Mouse (Mus musculus) adrenal gland, adult 8-10 months (tissue): ENCODE measurements around the gene Taf12. TPM values are rescaled to one million over a fixed set of nuclear protein-coding genes. Genes with fewer than 3 reads are reported as not detected.
A peak's percentile ranks its signal among the peaks of the same experiment; 100 is the strongest.
"Not testable (repeated sequence)": the region's sequence is repeated elsewhere in the genome, so short reads cannot be mapped to it uniquely, and the experiment has no call there.

Experiments
- DNase-seq: peaks from one replicate; pipeline ENCODE4 v3.0.0; 2022
- total RNA-seq, 4 experiments: library from RNA; stranded (reverse); gene quantifications; 2 replicates each; pipeline ENCODE4 v1.2.4; 2022

Taf12 gene
- total RNA-seq, 4 experiments from 2014 or later = 25.6 to 33.0 (median 29.5) TPM

DNA sequence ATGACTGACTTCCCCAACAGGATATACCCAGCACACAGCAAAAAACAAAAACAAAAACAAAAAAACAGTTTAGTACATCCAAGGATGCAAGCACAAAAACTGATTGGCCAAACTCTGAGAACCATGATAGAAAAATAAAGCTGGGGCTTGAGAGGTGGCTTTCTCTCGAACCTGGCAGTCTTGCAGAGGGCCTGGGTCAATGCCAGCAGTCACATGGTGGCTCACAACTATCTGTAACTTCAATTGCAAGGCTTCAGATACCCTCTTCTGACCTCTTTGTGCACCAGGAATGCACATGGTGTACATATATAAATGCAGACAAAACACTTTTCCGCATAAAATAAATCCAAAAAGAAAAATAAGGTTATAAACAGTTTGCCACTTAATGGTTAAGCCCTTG is 1.0 kb upstream of the Taf12 start:
- DNase-seq = no peak

DNA sequence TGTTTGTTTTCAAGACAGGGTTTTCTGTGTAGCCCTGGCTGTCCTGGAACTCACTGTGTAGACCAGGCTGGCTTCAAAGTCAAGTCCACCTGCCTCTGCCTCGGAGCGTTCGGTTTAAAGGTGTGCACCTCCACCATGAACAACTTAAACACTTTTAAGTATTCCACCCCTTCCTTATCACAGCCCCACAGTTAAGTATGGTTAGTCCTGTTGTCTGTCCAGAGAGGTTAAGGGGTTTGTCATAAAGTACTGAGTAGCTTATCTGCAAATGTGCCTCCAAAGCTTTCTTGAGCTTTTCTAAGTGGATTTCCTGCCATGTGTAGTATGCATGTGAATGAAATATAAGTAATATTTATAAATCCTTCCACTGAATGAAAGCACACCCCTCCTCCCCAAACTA is 1.8 kb downstream of the Taf12 start:
- DNase-seq = no peak

DNA sequence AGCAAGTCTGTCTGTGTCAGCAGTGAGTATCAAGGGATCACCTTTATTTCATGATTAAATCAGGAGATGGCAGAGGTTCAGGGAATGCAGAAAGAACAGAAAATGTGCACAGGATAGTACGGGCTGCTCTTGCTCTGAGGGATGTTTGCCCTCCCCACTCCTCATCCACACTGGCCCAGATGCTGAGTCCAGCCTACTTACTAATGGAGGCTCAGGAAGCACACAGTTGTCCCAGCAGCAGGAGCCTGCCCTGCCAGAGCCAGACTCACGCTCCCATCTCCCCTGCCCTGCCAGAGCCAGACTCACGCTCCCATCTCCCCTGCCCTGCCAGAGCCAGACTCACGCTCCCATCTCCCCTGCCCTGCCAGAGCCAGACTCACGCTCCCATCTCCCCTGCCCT is 14.7 kb downstream of the Taf12 start:
- DNase-seq = not testable (repeated sequence)

DNA sequence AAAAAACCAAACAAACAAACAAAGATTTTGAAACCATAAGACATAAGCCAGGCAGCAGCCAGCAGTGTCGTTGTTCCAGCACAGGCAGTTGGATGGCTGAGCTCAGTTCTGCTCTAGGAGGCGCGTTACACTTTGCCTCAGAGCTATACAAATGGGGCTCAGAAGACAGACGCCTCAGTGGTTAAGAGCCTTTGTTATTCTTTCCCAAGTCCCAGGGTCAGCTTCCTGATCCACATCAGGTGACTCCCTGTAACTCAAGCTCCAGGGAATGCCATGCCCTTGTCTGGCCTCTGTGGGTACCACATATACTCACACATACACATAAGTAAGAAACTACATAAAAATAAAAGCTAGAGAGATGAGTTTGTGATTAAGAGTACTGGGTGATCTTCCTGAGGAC is 16.9 kb downstream of the Taf12 start:
- no peak for DNase-seq

DNA sequence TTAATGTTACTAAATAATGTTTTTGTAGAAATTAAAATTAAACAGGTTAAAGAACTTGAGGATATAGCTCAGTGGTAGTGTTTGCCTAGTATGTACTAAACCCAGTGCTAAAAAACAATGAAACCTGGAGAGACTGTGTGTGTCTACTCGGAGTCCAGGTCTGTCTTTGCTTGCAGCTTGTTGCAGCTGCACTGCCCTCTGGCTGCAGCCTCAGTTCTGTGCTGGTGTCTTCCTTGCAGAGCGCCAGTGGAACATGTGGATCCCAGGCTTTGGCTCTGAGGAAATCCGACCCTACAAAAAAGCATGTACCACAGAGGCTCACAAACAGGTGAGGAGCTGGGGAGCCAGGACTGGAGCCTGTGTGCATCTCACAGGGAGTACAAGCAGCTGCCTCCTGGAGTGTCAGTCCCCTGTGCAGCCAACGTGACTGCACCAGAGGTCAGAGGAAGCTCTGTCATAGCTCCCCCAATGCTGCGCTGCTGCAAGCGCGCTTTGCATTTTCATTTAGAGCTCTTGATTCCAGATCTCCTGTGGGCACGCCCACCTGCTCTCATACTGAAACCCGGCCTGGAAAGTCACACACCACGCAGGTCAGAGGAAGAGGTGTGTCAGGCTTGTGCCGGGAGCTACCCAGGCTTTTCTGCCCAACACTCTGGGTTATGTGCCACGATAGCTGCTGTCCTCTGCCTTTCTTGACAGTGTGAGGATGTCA is 17.6 kb downstream of the Taf12 start:
- DNase-seq = no peak

DNA sequence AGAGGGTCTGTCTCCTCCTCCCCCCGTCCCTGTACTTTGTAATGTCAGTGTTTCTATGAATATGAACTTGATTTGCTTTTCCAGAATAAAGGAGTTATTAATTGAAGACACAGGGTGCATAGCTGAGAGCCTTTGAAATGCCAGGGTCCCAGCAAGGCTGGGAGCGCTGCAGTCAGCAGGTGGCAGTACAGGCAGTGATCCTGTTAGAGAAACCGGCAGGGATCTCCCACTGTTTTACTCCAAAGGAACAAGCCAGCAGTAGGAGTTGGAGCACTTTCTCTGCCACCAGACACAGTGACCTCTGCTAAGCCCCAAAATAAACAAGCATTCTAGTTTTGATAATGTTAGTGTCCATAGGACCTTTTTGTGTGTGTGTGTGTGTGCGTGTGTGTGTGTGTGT is 18.8 kb downstream of the Taf12 start:
- DNase-seq = no peak

DNA sequence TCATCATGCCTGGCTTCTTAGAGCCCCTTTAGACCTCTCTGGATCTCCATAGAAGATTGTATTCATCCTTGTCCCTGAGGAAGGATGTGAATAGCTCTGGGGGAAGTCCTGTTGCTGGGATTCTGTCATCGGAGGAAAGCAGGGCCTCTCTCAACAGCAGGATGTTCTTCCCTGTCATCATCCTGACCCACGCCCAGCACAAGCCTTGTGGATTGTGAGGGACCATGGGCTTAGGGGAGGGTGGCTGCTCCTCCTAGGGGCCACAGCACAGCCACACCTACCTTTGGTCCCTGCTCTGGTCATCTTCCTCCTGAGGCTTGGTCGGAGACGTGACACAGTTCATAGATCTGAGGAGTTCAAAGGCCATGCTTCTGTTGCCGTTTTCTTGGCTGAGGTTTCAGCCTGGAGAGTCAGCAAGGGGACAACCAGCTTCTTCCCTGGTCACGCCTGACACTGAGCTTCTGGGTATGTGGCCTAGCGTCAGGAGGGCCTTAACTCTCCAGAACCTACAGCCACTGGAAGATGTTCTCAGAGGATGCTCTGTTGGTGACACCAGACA is 19.6 kb downstream of the Taf12 start:
- DNase-seq = no peak

DNA sequence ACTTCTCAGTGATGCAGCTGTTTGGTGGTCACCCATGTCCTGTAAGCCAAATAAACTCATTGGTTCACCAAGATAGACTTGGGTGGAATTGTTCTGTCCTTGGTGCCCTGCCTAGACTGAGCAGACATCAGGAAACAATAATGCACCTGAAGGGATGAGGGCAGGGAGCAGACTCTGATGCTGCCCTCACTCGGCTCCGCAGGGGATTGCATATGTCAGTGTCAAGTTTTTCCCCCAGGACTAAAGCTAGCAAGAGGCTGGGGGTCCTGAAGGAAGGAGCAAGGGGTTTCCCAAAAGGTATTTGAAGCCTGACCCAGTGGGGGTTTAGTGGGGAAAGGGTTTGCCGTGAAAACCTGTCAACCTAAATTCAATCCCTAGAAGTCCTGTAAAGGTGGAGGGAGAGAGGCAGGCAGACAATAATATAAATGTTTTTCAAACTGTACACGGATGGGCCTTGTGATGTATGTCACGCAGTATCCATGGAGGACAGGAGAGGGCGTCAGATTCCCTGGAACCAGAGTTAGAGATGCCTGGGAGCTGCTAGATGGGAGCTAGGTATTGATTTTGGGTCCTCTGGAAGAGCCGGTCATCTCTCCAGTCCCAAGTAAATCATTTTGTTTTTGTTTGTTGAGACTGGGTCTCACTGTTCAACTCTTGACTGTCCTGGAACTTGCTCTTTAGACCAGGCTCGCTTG is 21.7 kb downstream of the Taf12 start:
- no peak for DNase-seq

DNA sequence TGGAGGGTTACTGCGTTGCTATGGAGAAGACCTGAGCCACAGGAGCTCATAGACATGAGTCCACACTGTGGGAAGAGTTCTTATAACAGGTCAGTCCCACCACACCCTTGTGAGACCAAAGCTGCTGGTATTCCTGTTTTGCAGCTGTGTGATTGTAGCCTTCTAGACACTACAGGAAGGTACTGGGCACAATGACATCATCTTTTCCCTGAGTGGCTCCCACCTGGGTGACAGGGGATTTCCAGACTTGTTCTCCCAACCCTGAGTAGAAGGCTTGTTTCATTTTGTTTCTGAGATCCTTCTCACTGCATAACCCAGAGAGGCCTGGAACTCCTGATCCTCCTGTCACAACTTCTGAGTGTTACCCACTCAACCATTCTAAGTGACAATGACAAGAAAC is 25.7 kb downstream of the Taf12 start:
- no peak for DNase-seq

DNA sequence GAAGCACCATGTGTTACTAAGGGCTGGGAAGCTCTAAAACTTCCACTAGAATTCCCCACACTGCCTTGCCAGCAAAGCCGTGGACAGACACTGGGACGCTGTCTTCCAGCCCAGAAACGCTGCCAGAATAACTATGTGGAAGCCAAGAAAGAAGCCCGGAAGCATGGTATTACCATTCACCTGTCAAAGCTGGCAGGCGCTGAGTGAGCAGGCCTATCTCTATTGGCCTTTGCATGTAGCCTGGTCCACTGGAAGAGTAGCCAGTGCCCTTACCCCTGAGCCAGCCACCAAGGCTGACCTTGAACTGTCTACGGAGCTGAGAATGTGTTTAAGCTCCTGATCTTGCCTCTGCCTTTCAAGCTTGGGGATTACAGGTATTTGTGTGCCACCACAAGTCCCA is 27.3 kb downstream of the Taf12 start:
- DNase-seq = no peak

DNA sequence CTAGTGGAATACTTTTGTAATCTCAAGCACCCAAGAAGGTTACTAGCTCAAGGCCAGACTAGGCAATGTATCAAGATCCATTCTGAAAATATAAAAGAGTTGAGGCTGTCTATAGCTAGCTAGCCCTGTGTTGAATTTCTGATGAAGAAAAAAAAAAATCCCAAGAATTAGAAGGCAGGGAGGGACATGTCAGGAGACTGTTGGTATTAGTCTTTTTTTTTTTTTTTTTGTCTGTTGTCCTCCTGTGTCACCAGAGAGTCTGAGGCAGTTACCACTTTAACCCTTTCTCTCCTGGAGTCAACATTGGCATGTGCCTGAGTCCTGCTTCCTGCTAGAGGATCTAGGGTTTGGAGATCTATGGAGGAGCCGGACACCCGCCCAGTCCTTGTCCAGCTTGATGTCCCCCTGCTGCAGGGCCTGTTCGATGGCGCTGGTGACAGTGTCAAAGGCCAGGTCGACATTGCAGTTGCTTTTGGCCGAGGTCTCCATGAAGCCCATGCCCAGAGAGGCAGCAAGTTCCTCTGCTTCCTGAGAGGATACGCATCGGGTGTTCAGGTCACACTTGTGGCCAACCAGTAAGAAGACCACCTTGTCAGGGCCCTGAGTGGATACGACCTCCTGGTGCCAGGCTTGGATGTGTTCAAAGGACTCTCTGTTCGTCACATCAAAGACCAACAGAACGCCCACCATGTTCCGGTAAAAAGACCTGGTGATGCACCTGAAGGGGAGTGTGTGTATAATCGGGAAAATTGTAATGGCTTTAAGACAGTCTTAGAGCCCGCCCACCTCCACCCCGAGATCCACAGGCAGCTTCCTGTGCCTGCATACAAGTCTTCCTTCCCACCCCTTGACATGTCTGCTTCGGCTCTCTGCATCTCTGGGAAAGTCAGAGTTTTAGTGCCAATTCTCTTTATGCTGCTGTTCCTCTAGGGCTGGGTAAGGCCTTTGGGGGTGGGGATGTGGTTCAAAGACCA is 28.1 kb downstream of the Taf12 start:
- DNase-seq = no peak

DNA sequence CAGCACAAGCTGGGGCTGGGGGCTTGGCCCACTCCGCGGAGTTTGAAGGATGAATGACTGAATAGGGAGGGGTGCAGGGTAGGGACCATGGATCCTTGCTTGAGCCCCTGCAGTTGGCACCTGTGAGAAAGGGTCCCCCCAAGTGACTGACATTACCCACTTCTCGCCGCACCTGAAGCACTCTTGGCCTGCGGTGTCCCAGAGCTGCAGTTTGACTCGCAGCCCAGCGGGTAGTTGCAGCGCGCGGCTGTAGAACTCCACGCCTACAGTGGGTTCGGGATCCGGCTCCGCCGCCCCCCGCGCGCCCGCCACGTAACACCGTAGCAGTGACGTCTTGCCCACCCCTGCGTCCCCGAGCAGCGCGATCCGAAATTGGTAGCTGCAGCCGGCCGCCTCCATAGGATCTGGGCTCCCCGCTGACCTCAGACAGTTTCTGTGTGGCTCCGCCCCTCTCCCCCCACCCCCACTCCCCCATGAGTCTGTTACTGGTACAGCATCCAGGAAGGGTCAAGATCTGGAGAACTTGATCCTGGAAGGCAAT is 28.8 kb downstream of the Taf12 start, which contains the start of gene Rab42:
Gene Rab42, minus strand, starts transcription at position 447 of the 541 bp plus-strand sequence.
- DNase-seq = peak; percentile 21

DNA sequence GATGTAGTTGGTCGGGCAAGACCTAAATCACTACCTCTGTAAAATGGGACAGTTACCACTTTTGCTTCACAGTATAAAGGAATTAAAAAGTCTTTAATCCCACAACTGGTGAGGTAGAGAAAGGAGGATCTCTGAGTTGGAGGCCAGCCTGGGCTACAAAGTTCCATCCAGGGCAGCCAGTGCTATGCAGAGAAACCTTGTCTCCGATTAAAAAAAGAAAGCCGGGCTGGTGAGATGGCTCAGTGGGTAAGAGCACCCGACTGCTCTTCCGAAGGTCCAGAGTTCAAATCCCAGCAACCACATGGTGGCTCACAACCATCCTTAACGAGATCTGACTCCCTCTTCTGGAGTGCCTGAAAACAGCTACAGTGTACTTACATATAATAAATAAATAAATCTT is 29.3 kb downstream of the Taf12 start:
- DNase-seq = not testable (repeated sequence)

DNA sequence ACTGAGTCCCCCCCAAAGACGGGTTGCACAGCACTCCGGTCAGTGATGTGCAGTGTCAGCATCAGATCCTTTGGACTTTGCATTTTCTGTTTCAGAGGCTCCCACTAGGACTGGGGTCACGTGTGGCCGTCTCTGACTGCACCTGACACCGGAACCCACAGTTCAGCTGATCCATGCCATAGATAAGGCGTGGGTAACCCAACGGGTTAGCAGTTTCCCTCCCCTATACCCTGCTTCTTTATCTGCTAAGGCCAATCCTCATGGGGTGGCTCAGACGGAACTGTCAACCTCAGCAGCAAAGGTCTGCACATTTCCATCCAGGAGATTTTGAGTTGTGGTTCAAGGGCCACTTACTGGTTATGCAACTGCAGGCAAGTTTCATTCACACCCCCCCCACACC is 31.1 kb downstream of the Taf12 start:
- DNase-seq = no peak

DNA sequence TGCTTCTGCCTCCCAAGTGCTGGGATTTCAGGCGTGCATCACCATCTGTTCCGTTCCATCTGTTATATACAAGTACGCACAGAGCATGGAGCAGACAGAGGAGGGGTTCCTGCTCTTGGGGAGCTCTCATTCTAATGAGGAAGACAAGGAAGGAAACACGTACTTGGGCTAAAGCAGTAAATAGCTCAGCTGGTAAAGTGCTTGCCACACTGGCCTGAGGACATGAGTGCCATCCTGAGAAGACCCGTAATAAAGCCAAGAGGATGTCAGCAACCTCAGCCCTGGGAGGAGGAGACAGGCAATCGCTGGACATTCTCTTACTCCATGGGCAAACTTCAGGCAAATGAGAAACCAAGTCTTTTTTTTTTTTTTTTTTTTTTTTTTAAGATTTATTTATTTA is 31.8 kb downstream of the Taf12 start:
- no peak for DNase-seq

DNA sequence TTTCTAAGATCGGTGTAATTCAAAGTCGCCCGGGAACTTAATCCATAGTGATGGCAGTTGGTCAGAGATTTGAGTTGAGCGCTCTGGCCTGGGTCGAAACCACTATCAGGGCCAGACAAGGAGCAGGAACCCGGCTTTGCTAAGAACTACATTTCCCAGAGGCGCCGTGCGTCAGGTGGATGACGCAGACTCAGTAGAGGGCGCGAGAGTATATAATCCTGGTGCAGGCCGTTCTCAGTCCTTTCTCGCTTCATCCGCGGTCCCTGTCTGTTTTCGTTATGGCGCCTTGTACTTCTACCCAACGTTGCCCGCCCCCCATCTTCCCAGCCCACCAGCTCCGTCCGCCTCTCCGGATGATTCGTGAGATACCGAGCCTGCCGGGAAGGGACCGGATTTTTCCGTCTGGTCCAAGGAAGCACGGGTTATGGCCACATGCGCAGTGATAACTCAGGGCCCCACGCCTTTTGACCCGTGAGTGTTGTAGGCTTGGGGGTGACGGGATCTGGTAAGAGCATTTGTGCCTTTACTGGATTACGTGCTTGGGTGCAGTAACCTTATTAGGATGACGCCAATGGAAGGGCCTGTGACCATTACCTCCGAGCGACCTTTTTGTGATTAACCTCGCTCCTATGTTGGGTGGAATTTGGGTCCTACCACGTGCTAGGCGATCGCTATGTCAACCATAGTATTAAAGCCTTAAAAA is 34.4 kb downstream of the Taf12 start:
- DNase-seq = peak; percentile 88

DNA sequence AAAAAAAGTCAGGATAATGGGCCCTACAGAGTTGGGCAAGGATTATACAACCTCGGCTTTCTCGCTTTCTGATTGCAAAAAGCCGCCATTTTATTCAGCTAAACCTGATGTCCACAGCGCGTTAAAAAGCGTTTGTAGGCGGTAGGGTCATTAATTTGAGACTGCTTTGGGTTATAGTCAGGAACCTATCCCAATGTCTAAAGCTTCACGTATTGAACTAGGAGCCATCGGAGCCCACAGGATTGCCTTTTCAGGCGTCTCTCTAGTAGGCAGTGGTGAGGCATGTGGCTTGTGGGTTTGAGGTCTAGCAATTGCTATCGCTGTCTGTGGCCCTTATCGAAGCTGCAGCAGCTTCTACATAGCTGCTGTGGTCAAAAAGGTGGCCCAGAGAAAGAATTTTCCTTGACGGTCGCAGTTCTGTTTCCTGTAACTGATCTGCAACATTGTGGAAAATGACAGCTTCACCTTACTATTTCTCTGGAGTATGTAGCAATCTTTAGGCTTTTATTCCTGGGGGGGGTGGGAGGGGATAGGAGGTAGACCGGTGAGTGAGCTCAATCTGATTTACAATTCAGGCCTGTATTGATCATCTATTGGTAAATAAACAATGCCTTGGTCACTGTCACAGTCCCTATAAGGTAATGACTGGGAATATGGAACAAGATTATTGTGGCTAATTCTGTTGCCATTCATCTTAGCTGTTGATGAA is 35.1 kb downstream of the Taf12 start:
- DNase-seq = no peak

DNA sequence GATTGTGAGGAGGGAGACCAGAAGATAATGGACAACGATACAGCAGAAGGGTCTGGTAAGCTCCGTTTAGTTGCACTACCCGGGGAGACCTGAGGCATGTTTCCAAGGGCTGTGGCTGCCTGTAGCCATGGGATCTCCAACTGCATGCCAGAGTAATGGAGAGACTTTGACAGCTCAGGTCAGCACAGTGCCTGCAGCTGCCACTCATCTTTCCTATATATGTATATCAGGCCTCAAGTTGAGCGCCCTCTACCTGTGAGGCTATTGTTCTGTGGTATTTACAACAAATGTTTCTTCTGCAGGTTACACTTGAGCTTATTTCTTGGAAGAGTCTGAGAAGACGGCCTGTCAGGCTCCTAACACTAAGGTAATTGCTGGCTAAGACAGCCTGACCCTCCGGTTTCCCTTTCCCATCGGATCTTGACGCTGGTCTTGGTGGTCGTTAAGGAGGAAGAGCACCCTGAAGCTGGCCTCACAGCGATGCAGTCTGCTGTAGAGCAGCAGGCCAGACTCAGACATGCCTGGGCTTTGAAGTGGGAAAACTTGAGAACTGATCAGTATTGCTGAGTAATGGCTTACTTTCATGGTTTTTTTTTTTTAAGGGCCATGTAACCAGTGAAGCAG is 35.8 kb downstream of the Taf12 start:
- DNase-seq = no peak

DNA sequence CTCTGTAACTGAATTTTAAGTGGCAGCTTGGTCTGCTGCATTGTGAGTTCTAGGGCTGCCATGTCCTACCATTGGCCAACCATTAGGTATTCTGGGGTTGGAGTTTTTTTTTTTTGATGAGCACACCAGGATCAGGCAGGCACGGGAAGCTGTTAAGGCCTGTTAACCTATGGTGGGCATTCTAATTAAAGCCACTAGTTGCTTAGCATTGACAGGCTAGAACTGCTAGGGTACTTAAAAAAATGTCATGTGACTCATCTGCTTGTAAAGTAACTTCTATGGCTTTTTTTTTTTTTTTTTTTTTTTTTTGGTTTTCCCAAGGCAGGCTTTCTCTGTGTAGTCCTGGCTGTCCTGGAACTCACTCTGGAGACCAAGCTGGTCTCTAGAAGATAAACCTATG is 37.0 kb downstream of the Taf12 start:
- no peak for DNase-seq

DNA sequence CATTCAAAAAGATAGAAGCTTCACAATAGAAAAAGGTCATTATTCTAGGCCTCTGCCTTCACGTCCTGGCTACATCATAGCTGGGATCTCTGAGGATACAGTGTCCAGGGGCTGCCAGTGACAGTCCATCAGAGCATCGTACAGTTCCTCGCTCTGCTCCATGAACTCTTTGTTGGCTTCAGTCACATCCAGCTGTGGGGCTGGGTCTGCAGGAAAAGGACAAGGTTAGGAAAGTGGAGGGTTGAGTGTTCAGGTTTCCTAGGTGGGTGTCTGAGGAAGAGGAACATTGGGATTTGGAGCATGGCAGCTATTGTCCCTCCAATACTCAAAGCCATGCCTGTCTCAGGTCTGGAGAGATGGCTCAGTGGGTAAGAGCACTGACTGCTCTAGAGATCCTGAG is 37.6 kb downstream of the Taf12 start:
- no peak for DNase-seq

DNA sequence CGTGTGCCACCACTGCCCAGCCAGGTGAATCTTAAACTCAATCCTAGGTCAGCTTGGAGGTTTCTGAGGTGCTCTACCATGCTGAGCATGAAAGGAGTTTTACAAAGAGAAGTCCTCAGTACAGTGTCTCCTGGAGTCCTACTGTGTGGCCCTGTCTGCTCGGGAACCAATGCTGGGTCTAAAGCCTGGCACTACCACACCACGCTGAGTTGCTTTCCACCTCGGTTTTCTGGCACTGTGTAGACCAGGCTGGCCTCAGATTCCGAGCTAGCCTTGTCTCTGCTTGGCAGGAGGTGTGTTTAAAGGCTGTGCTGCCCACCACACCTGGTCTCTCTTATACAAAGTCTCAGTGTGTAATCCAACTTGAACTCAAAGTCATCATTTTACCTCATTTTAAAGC is 38.5 kb downstream of the Taf12 start:
- no peak for DNase-seq
